Mouse (Mus musculus) layer of hippocampus, adult 2 months (tissue): ENCODE measurements at regions not wholly inside any gene's neighbourhood (a gene's known extent, or its start where the extent isn't known, plus 50 kb on each side); places are given as distances from the start of the nearest gene placed in this dataset.
"Not testable (repeated sequence)": the region's sequence is repeated elsewhere in the genome, so short reads cannot be mapped to it uniquely, and the experiment has no call there.

Experiments used
- DNase-seq, 2 experiments: peaks; one replicate each; pipeline ENCODE4 v3.0.0; 2022; ENCODE audit warnings: low spot score in 2 of 2
- H3K27ac ChIP-seq: fragments of 200-600 bp; 2 replicates; pipeline ENCODE4 v1.8.1; 2022
- H3K4me3 ChIP-seq: fragments of 200-600 bp; 2 replicates; pipeline ENCODE4 v1.8.1; 2022; ENCODE audit warnings: mild to moderate bottlenecking
- CTCF ChIP-seq: fragments of 200-600 bp; conservative IDR thresholded peaks from 2 replicates; pipeline ENCODE4 v1.8.1; 2022; ENCODE audit warnings: antibody characterized with exemption, mild to moderate bottlenecking, moderate library complexity
- microRNA-seq, 2 experiments: library from miRNA; unstranded; fragments of <30 nt; microRNA quantifications; one replicate each; pipeline ENCODE4 v1.2.0; 2021

DNA sequence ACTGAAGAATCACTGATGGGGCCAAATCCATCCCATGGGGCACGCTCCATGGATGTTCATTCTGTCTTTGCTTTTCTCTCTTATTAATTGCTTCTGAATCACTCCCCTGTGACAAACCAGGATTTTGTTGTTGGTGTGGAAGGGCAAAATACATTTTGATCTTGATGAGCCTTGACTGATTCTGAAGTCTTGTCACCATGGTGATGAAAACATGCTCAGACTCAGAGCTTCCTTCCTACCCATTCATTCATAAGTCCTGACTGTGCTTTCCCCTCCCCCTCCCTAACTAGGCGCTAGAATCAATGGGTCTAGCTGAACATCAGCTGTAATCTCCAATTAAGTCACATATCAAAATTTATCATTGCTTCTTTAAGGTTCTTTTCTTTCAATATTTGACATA lies 84.2 kb upstream of the Pou1f1 start:
- Histone ChIP-seq H3K4me3 (no peak overlapping the region), H3K27ac (no peak overlapping the region)
- DNase-seq, result no peak
- TF ChIP-seq CTCF, result no peak

DNA sequence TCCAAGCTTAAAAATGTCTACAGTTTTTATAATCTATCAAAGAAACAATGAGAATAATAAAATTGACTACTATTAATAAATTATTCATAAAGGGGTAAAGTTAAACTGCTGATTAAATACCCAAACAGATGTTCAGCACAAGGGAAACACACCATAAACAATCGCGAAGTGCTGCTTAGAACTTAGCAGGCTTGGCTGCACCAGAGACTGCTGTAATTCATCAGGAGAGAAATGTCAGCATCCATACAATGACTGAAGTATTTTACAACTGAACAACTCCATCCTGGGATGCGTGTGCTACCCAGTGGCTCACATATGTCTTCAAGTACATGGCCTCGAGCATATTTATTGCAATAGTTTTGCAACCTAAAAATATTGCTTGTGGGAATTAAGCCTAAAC lies 78.4 kb upstream of the Pou1f1 start:
- Histone ChIP-seq H3K27ac (no peak overlapping the region), H3K4me3 (no peak overlapping the region)
- TF ChIP-seq CTCF, result no peak
- no peak for DNase-seq

DNA sequence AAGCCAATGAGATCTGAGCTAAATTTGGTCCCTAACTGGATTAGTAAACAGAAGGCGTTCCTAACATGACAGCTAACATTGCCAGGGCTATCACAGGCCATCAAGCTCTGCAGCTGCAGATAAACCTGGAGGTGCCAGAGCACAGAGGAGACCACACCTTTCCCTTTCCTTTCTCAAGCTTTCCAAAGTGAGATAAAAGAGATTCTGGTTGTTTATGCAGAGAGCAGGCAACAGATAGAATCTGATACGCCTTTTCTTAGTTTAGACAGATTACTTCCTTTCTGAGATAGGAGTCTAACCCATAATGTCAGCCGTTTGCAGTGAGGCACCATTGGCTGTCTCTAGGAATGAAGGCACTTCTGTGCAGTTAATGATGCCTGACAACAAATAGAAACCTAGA lies 71.5 kb upstream of the Pou1f1 start:
- DNase-seq, result no peak
- TF ChIP-seq CTCF, result no peak
- Histone ChIP-seq H3K4me3 (no peak overlapping the region), H3K27ac (no peak overlapping the region)

GRCm38 (mm10) chr16:65450706-65451105 lies 69.6 kb upstream of the Pou1f1 start:
- DNase-seq, result no peak
- Histone ChIP-seq H3K27ac (no peak overlapping the region), H3K4me3 (no peak overlapping the region)
- TF ChIP-seq CTCF, result no peak

- Histone ChIP-seq H3K4me3 (no peak overlapping the region), H3K27ac (no peak overlapping the region)
- DNase-seq, result no peak
- TF ChIP-seq CTCF, result no peak
Observed at GRCm38 (mm10) chr16:65451885-65452284, 68.4 kb upstream of the Pou1f1 start.

DNA sequence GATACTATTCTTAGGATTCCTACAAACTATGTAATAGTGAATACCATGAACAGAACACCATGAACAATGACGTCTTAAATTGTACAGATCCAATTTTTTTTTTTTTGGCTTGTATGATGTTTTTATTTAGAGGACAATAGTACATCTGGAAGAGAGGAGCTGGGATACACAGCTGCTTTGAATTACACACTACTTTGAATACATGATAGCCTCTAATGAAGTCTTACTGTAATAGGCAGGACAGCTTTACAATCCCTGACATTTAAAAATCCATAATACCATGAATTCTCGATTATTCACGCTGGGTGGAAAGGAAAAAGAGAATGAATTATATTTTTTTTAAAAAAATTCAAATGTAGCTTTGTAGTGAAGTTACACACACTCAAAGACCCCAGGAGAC lies 63.4 kb upstream of the Pou1f1 start:
- not testable (repeated sequence) for H3K4me3 ChIP-seq, DNase-seq, H3K27ac ChIP-seq

DNA sequence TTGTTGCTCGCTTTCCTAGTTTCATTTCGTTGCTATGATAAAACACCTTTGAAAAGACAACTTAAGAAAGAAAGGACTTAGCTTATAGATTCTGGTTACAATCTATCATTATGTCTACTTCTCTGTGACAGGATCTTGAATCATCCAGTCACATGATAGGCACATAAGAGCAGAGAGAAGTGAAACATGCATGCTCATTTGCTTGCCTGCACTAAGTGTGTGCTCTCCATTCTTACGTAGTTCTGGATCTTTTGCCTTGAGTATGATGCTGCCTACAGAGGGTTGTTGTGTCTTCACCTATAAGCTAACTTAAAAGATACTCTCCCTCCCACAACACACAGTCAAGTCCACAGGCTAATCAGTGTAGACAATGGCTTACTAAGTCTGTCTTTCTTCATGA lies 62.1 kb upstream of the Pou1f1 start:
- TF ChIP-seq CTCF, result no peak
- no peak overlapping the region for H3K4me3 ChIP-seq

GRCm38 (mm10) chr16:65469681-65470080 lies 50.6 kb upstream of the Pou1f1 start:
- TF ChIP-seq CTCF, result no peak
- H3K4me3 ChIP-seq, result no peak overlapping the region
- no peak for DNase-seq
- no peak overlapping the region for H3K27ac ChIP-seq

More for the DNA sequence above, 62.1 kb upstream of the Pou1f1 start:
- H3K27ac ChIP-seq, result no peak overlapping the region
- no peak for DNase-seq

Small RNA genes in the stretch of these regions (microRNA-seq; reads per million reads assigned to microRNA genes)
- gene Gm23659, result 0 reads per million in 2 experiments
